Mouse (Mus musculus) embryonic facial prominence, embryonic 11.5 days (tissue): ENCODE data around the gene Gm42674. TPM values are rescaled to one million over a fixed set of nuclear protein-coding genes. Genes with fewer than 3 reads are reported as not detected.

Source experiments
- ATAC-seq: fragments of 200-750 bp; cut with Nextera tagmentation; replicated peaks from 2 replicates; pipeline ENCODE4 v1.8.0; 2017; ENCODE audit warnings: low read depth; ENCODE audit not compliant: insufficient number of reproducible peaks, low FRiP score, low TSS enrichment
- DNase-seq: peaks from one replicate; pipeline ENCODE4 v3.0.0-alpha.2; 2015; ENCODE audit warnings: low spot score
- H3K27ac ChIP-seq: fragments of 300-500 bp; sonication (generic); replicated peaks from 2 replicates; pipeline ENCODE4 v1.5.1; 2014; ENCODE audit warnings: mild to moderate bottlenecking, low read depth, low read length, control low read depth
- H3K27me3 ChIP-seq: fragments of 300-500 bp; sonication (generic); 2 replicates; pipeline ENCODE4 v1.6.1; 2014; ENCODE audit warnings: mild to moderate bottlenecking, low read length, moderate library complexity, mixed read lengths; ENCODE audit not compliant: control insufficient read depth, insufficient read depth
- H3K36me3 ChIP-seq: fragments of 300-500 bp; sonication (generic); replicated peaks from 2 replicates; pipeline ENCODE4 v1.6.1; 2014; ENCODE audit warnings: low read depth, mild to moderate bottlenecking, low read length, moderate library complexity, mixed read lengths; ENCODE audit not compliant: control insufficient read depth, insufficient read depth
- H3K4me1 ChIP-seq: fragments of 300-500 bp; sonication (generic); 2 replicates; pipeline ENCODE4 v1.6.1; 2014; ENCODE audit warnings: low read length, mixed read lengths; ENCODE audit not compliant: control insufficient read depth, insufficient read depth
- H3K4me2 ChIP-seq: fragments of 300-500 bp; sonication (generic); 2 replicates; pipeline ENCODE4 v1.6.1; 2014; ENCODE audit warnings: low read depth, mild to moderate bottlenecking, control low read depth, low read length, moderate library complexity
- H3K4me3 ChIP-seq: fragments of 300-500 bp; sonication (generic); 2 replicates; pipeline ENCODE4 v1.5.1; 2014; ENCODE audit warnings: low read depth, low read length, control low read depth
- H3K9ac ChIP-seq: fragments of 300-500 bp; sonication (generic); replicated peaks from 2 replicates; pipeline ENCODE4 v1.6.1; 2014; ENCODE audit warnings: mild to moderate bottlenecking, control low read depth, low read length
- H3K9me3 ChIP-seq: fragments of 300-500 bp; sonication (generic); replicated peaks from 2 replicates; pipeline ENCODE4 v1.6.1; 2016; ENCODE audit warnings: mild to moderate bottlenecking, low read length, inconsistent platforms, mixed read lengths; ENCODE audit not compliant: control insufficient read depth
- WGBS: fragments of 180-500 bp; shearing (Covaris S2); extraction: QIAGEN DNeasy Blood & Tissue Kit; methylation state at CpG from one replicate; pipeline ENCODE4 v1.1.7; 2014; 5-methylcytosine and 5-hydroxymethylcytosine counted together
- polyA plus RNA-seq: library from polyadenylated mRNA; unstranded; fragments of >200 nt; fragmentation: Nextera tagmentation; extraction: Ambion mirVana; gene quantifications from 2 replicates; pipeline ENCODE4 v1.2.1, GENCODE M21; 2014

Gene Gm42674
- polyA plus RNA-seq, 1 experiment from 2014 or later = not detected

- H3K9ac ChIP-seq = no peak overlapping the region
These were observed 12.3 kb upstream of the Gm42674 start for GRCm38 (mm10) chr3:90589390-90589789.

GRCm38 (mm10) chr3:90589947-90590346 is 11.8 kb upstream of the Gm42674 start, which contains the start of gene S100a2:
Gene S100a2, plus strand, starts transcription at chr3:90590247.
- H3K4me2 ChIP-seq = no peak within 1 kb of the TSS

More at GRCm38 (mm10) chr3:90589390-90589789, 12.3 kb upstream of the Gm42674 start:
- H3K4me1 ChIP-seq = no peaks in the 10 kb centered on the region
- H3K36me3 ChIP-seq = no peaks in the 10 kb centered on the region
- H3K27me3 ChIP-seq = no peaks in the 10 kb centered on the region
- no peaks in the 10 kb centered on the region for H3K9me3 ChIP-seq
- H3K4me3 ChIP-seq = no peak overlapping the region
- 76% methylated on average over 6 of the region's 6 CpGs for WGBS
- no peak overlapping the region for H3K27ac ChIP-seq
- no peak overlapping the region for H3K4me2 ChIP-seq
- DNase-seq = no peak
- ATAC-seq = no peak

GRCm38 (mm10) chr3:90594466-90594865 is 7.2 kb upstream of the Gm42674 start:
- no peak overlapping the region for H3K4me2 ChIP-seq
- no peak overlapping the region for H3K9ac ChIP-seq
- no peak overlapping the region for H3K4me3 ChIP-seq
- no peaks in the 10 kb centered on the region for H3K36me3 ChIP-seq
- 38% methylated on average over 1 of the region's 1 CpGs for WGBS
- no peaks in the 10 kb centered on the region for H3K4me1 ChIP-seq
- H3K27me3 ChIP-seq = no peaks in the 10 kb centered on the region
- H3K27ac ChIP-seq = no peak overlapping the region
- no peak for ATAC-seq
- no peaks in the 10 kb centered on the region; the same call in 1 of the 2 replicates for H3K9me3 ChIP-seq
- DNase-seq = no peak

More at GRCm38 (mm10) chr3:90589947-90590346, 11.8 kb upstream of the Gm42674 start, which contains the start of gene S100a2:
- no peak within 1 kb of the TSS for H3K9ac ChIP-seq
- no peak within 1 kb of the TSS for H3K27ac ChIP-seq
- H3K4me1 ChIP-seq = no peaks in the 10 kb centered on the region
- ATAC-seq (no peak), DNase-seq (no peak)
- no peaks in the 10 kb centered on the region for H3K27me3 ChIP-seq
- H3K36me3 ChIP-seq = no peaks in the 10 kb centered on the region
- no peaks in the 10 kb centered on the region; the same call in 1 of the 2 replicates for H3K9me3 ChIP-seq
- WGBS = 79% methylated on average over 8 of the region's 8 CpGs
- H3K4me3 ChIP-seq = no peak within 1 kb of the TSS

- no peak overlapping the region for H3K27ac ChIP-seq
- no peaks in the 10 kb centered on the region for H3K36me3 ChIP-seq
- 79% methylated on average over 5 of the region's 5 CpGs for WGBS
- no peaks in the 10 kb centered on the region; the same call in 1 of the 2 replicates for H3K9me3 ChIP-seq
- no peaks in the 10 kb centered on the region for H3K4me1 ChIP-seq
- H3K27me3 ChIP-seq = no peaks in the 10 kb centered on the region
- H3K4me2 ChIP-seq = no peak overlapping the region
- H3K9ac ChIP-seq = no peak overlapping the region
- H3K4me3 ChIP-seq = no peak overlapping the region
- no peak for DNase-seq
- ATAC-seq = no peak
These were observed 6.1 kb upstream of the Gm42674 start for GRCm38 (mm10) chr3:90595556-90595955.

GRCm38 (mm10) chr3:90596810-90597209 is 4.9 kb upstream of the Gm42674 start:
- Histone ChIP-seq H3K4me2 (no peak overlapping the region), H3K4me3 (no peak overlapping the region), H3K27me3 (no peaks in the 10 kb centered on the region), H3K4me1 (no peaks in the 10 kb centered on the region), H3K9me3 (no peaks in the 10 kb centered on the region; the same call in 1 of the 2 replicates), H3K27ac (no peak overlapping the region), H3K9ac (no peak overlapping the region), H3K36me3 (no peaks in the 10 kb centered on the region)
- ATAC-seq = no peak
- DNase-seq = no peak
- 84% methylated on average over 6 of the region's 6 CpGs for WGBS

GRCm38 (mm10) chr3:90597736-90598135 is 4.0 kb upstream of the Gm42674 start:
- no peak for DNase-seq
- no peak for ATAC-seq
- H3K27ac ChIP-seq = no peak overlapping the region
- 27% methylated on average over 6 of the region's 6 CpGs for WGBS
- H3K4me3 ChIP-seq = no peak overlapping the region
- no peak overlapping the region for H3K9ac ChIP-seq
- no peaks in the 10 kb centered on the region for H3K4me1 ChIP-seq
- H3K27me3 ChIP-seq = no peaks in the 10 kb centered on the region
- H3K4me2 ChIP-seq = no peak overlapping the region
- no peaks in the 10 kb centered on the region; the same call in 1 of the 2 replicates for H3K9me3 ChIP-seq
- no peaks in the 10 kb centered on the region for H3K36me3 ChIP-seq

GRCm38 (mm10) chr3:90598212-90598611 is 3.5 kb upstream of the Gm42674 start:
- no peak for DNase-seq
- no peak overlapping the region for H3K4me2 ChIP-seq
- H3K9me3 ChIP-seq = no peaks in the 10 kb centered on the region; the same call in 1 of the 2 replicates
- ATAC-seq = no peak
- no peaks in the 10 kb centered on the region for H3K4me1 ChIP-seq
- H3K27ac ChIP-seq = no peak overlapping the region
- no peaks in the 10 kb centered on the region for H3K36me3 ChIP-seq
- H3K9ac ChIP-seq = no peak overlapping the region
- WGBS = 83% methylated on average over 4 of the region's 4 CpGs
- H3K4me3 ChIP-seq = no peak overlapping the region
- H3K27me3 ChIP-seq = no peaks in the 10 kb centered on the region

GRCm38 (mm10) chr3:90599401-90599800 is 2.3 kb upstream of the Gm42674 start:
- Histone ChIP-seq H3K4me2 (no peak overlapping the region), H3K27ac (no peak overlapping the region), H3K27me3 (no peaks in the 10 kb centered on the region), H3K9me3 (no peaks in the 10 kb centered on the region; the same call in 1 of the 2 replicates), H3K9ac (no peak overlapping the region), H3K4me1 (no peaks in the 10 kb centered on the region; the same call in 1 of the 2 replicates), H3K36me3 (no peaks in the 10 kb centered on the region), H3K4me3 (no peak overlapping the region)
- WGBS = 93% methylated on average over 3 of the region's 3 CpGs
- ATAC-seq (no peak), DNase-seq (no peak)
